Mouse (Mus musculus): ENCODE data around the gene Olfr169. TPM values are rescaled to one million over a fixed set of nuclear protein-coding genes. Genes with fewer than 3 reads are reported as not detected.
"Not testable (repeated sequence)": the region's sequence is repeated elsewhere in the genome, so short reads cannot be mapped to it uniquely, and the experiment has no call there.

The Olfr169 gene
- total RNA-seq (2014; fragmentation: Nextera tagmentation) (not detected in 2 replicates), total RNA-seq (2017) (0.16 TPM in 1 of 2 replicates, not detected in the other), polyA plus RNA-seq (2012) (not detected in 2 replicates)

DNA sequence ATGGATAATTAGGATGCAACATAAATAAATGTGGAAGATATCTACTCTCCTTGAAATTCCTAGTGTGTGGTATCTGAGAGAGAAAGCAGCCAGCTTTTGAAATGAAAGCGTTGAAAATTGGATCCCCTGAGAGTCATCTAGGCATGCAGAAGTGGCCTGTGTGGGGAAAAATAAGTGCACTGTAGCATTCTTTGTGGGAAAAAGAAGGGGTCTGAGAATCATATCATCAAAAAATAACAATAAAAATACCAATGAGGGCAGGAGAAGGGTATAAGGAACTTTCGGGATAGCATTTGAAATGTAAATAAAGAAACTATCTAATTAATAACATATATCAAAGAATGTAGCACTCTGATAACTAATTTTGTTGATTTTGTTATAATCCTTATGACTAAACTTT is at the start of gene Olfr169:
Gene Olfr169 (minus strand): TSS at position 101 of the 400 bp plus-strand sequence.
- not testable (repeated sequence) for H3K9me3 ChIP-seq (replicated peaks); DNase-seq (ENCODE audit: low spot score); ATAC-seq (ENCODE audit: extremely low read depth, insufficient number of reproducible peaks, low FRiP score, poor library complexity, severe bottlenecking)

DNA sequence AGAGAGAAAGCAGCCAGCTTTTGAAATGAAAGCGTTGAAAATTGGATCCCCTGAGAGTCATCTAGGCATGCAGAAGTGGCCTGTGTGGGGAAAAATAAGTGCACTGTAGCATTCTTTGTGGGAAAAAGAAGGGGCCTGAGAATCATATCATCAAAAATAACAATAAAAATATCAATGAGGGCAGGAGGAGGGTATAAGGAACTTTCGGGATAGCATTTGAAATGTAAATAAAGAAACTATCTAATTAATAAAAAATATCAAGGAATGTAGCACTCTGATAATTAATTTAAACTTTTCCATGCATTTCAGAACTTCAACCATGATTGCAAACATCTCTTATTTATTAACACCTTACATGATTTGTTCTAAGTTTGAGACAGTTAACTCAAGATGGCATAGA is 40.2 kb upstream of the Olfr169 start, which contains the start of gene Olfr170:
Gene Olfr170 (minus strand): TSS at position 101 of the 400 bp plus-strand sequence.
- not testable (repeated sequence) for DNase-seq (ENCODE audit: low spot score); H3K9me3 ChIP-seq (replicated peaks); H3K4me1 ChIP-seq (ENCODE audit: insufficient read depth, low read depth, low read length); H3K4me3 ChIP-seq (ENCODE audit: low read depth, low read length); H3K27me3 ChIP-seq (ENCODE audit: insufficient read depth, low read length); ATAC-seq (ENCODE audit: extremely low read depth, insufficient number of reproducible peaks, low FRiP score, poor library complexity, severe bottlenecking); H3K36me3 ChIP-seq (replicated peaks)

More for the DNA sequence above, at the start of gene Olfr169:
- not testable (repeated sequence) for H3K27me3 ChIP-seq (ENCODE audit: insufficient read depth, low read length); H3K36me3 ChIP-seq (replicated peaks); H3K4me1 ChIP-seq (ENCODE audit: insufficient read depth, low read depth, low read length); H3K4me3 ChIP-seq (ENCODE audit: low read depth, low read length)

DNA sequence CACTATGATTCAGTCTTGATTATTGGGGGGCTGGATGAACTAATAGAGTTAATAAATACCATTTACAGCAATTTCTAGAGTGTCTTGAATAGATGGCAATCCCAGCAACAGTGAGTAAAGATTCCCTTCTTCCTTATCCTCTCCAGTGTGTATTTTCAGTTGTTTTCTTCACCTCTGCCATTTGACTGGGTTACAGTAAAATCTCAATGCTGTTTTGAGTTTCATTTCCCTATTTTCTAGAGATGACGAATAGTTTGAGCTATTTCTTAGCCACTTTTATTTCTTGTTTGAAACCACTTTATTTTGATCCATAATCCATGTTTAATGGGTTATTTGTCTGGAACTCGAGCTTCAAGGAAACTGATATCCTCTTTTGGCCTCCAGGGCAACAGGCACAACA is 31.6 kb upstream of the Olfr169 start:
- Histone ChIP-seq H3K4me3 (ENCODE audit: low read depth, low read length) (no peak overlapping the region), H3K36me3 (replicated peaks) (no peaks in the 10 kb centered on the region), H3K9me3 (replicated peaks) (no peaks in the 10 kb centered on the region), H3K4me1 (ENCODE audit: insufficient read depth, low read depth, low read length) (no peaks in the 10 kb centered on the region), H3K27me3 (ENCODE audit: insufficient read depth, low read length) (no peaks in the 10 kb centered on the region)
- no peak for ATAC-seq (ENCODE audit: extremely low read depth, insufficient number of reproducible peaks, low FRiP score, poor library complexity, severe bottlenecking)
- no peak for DNase-seq (ENCODE audit: low spot score)
- TF ChIP-seq GATA1 (IDR thresholded peaks at IDR 0.05; ENCODE audit: borderline replicate concordance, low read length) (no peak), TAL1 (conservative IDR thresholded peaks at IDR 0.05; ENCODE audit: low read depth, low read length) (no peak)

DNA sequence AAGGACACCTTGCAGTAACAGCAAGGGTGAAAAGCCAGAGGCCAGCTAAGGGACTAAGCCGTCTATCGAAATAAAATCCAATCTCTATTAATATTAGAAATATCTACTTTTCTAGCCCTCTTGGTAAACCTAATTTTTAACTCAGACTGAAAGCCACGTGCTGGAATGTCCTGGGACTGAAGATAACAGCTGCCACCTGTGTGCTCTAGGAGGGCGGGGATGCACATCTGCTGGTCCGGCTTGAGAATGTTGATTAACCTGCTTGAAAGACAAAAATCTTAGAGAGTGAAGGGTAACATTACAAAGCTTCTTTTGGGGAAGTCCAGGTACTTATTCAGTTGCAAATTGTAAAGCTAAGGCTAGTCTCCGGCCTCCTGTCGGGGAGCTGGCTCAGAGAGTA is 18.2 kb downstream of the Olfr169 start:
- not testable (repeated sequence) for H3K36me3 ChIP-seq (replicated peaks); H3K4me1 ChIP-seq (ENCODE audit: insufficient read depth, low read depth, low read length); H3K9me3 ChIP-seq (replicated peaks); DNase-seq (ENCODE audit: low spot score); ATAC-seq (ENCODE audit: extremely low read depth, insufficient number of reproducible peaks, low FRiP score, poor library complexity, severe bottlenecking); H3K4me3 ChIP-seq (ENCODE audit: low read depth, low read length); H3K27me3 ChIP-seq (ENCODE audit: insufficient read depth, low read length)

DNA sequence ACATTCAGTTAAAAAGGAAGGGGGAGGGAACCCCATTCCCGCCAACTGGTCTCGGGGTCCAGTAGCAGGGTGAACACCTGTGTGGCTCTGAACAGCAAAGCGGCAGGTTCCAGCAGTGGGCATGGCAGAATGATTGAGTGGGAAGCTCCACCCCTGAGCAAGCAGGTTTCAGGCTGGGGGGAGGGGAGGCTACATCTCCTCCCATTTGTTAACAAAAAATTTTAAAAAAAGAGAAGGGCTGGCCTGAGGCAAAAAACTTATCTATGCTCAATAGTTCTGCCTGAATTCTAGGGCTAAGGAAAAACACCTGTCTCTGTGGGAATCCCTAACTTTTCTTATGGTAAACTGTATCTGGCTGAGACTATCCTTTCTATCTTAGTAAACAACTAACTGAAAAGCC is 19.4 kb downstream of the Olfr169 start:
- H3K36me3 ChIP-seq (replicated peaks); DNase-seq (ENCODE audit: low spot score); H3K27me3 ChIP-seq (ENCODE audit: insufficient read depth, low read length); ATAC-seq (ENCODE audit: extremely low read depth, insufficient number of reproducible peaks, low FRiP score, poor library complexity, severe bottlenecking); H3K4me3 ChIP-seq (ENCODE audit: low read depth, low read length); H3K4me1 ChIP-seq (ENCODE audit: insufficient read depth, low read depth, low read length); H3K9me3 ChIP-seq (replicated peaks): not testable (repeated sequence)

DNA sequence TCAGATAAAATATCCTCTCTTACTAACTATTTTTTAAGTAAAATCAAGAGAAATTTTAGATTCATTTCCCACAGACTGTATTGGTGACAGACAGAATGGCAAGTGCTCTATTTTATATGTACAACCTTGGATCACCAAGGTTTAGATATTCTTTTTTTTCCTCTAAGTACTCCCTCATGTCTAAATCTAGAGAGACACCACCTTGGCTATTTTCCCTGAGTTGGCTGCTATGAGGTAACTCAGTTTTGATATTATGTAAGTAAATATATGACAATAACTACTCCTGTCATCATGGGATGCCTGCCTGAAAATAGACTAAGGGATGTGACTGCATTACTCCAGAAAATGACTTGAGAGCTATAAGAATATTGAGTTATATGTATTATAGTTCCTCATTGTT is 36.2 kb downstream of the Olfr169 start, which contains the start of gene Olfr168:
Gene Olfr168 (minus strand): TSS at position 101 of the 400 bp plus-strand sequence.
- H3K36me3 ChIP-seq (replicated peaks): no peaks in the 10 kb centered on the region
- H3K4me3 ChIP-seq (ENCODE audit: low read depth, low read length): no peak within 1 kb of the TSS
- no peaks in the 10 kb centered on the region for H3K27me3 ChIP-seq (ENCODE audit: insufficient read depth, low read length)
- TF ChIP-seq POLR2AphosphoS5 (IDR thresholded peaks at IDR 0.05; ENCODE audit: insufficient replicate concordance, low read depth, low read length) (no peak), GATA2 (IDR thresholded peaks at IDR 0.05; ENCODE audit: borderline replicate concordance, low read depth, low read length) (no peak), GATA1 (IDR thresholded peaks at IDR 0.05; ENCODE audit: borderline replicate concordance, low read length) (no peak), TAL1 (conservative IDR thresholded peaks at IDR 0.05; ENCODE audit: low read depth, low read length) (no peak)
- DNase-seq (ENCODE audit: low spot score): no peak
- no peaks in the 10 kb centered on the region for H3K4me1 ChIP-seq (ENCODE audit: insufficient read depth, low read depth, low read length)
- ATAC-seq (ENCODE audit: extremely low read depth, insufficient number of reproducible peaks, low FRiP score, poor library complexity, severe bottlenecking): no peak
- no peaks in the 10 kb centered on the region for H3K9me3 ChIP-seq (replicated peaks)

DNA sequence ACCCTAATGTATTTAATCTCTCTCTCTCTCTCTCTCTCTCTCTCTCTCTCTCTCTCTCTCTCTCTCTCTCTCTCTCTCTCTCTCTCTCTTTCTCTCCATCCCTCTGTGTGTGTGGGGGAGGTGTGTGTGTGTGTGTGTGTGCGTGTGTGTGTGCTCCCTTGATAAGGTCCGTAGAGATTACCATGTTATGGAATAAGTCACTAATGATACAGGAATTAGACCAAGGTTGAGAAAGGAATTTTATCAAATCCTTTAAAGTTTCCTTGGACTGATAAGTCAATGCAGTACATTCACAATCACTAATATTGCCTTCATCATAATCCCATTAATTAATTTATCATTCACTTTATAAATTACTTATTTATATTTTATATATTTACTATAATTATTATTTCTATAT is 49.4 kb downstream of the Olfr169 start, which contains the start of gene Olfr167:
Gene Olfr167 (minus strand): TSS at position 101 of the 400 bp plus-strand sequence.
- no peaks in the 10 kb centered on the region for H3K9me3 ChIP-seq (replicated peaks)
- DNase-seq (ENCODE audit: low spot score) (no peak), ATAC-seq (ENCODE audit: extremely low read depth, insufficient number of reproducible peaks, low FRiP score, poor library complexity, severe bottlenecking) (no peak)
- TF ChIP-seq CTCF (IDR thresholded peaks at IDR 0.05; ENCODE audit: low read depth, low read length) (no peak), POLR2AphosphoS5 (IDR thresholded peaks at IDR 0.05; ENCODE audit: insufficient replicate concordance, low read depth, low read length) (no peak), TAL1 (conservative IDR thresholded peaks at IDR 0.05; ENCODE audit: low read depth, low read length) (no peak), GATA1 (IDR thresholded peaks at IDR 0.05; ENCODE audit: borderline replicate concordance, low read length) (no peak), GATA2 (IDR thresholded peaks at IDR 0.05; ENCODE audit: borderline replicate concordance, low read depth, low read length) (no peak)
- no peak within 1 kb of the TSS for H3K4me3 ChIP-seq (ENCODE audit: low read depth, low read length)
- H3K4me1 ChIP-seq (ENCODE audit: insufficient read depth, low read depth, low read length): no peaks in the 10 kb centered on the region
- H3K27me3 ChIP-seq (ENCODE audit: insufficient read depth, low read length): no peaks in the 10 kb centered on the region
- H3K36me3 ChIP-seq (replicated peaks): no peaks in the 10 kb centered on the region

Other genes with a start within 250 kb of the Olfr169 start
- gene Olfr165, start 148.7 kb downstream of the Olfr169 start, total RNA-seq (2014; fragmentation: Nextera tagmentation): not detected in 2 replicates
- gene Olfr165, start 148.7 kb downstream of the Olfr169 start, total RNA-seq (2017): 0.12 TPM in 1 of 2 replicates, not detected in the other
- gene Olfr165, start 148.7 kb downstream of the Olfr169 start, polyA plus RNA-seq (2012): not detected in 2 replicates
- not detected in 2 replicates for gene Olfr166, start 88.1 kb downstream of the Olfr169 start, total RNA-seq (2014; fragmentation: Nextera tagmentation)
- 0.06 and 0.11 TPM in 2 replicates for gene Olfr166, start 88.1 kb downstream of the Olfr169 start, total RNA-seq (2017)
- not detected in 2 replicates for gene Olfr166, start 88.1 kb downstream of the Olfr169 start, polyA plus RNA-seq (2012)
- gene Olfr167, start 49.5 kb downstream of the Olfr169 start, total RNA-seq (2014; fragmentation: Nextera tagmentation): not detected in 2 replicates
- 0.11 and 0.17 TPM in 2 replicates for gene Olfr167, start 49.5 kb downstream of the Olfr169 start, total RNA-seq (2017)
- gene Olfr167, start 49.5 kb downstream of the Olfr169 start, polyA plus RNA-seq (2012): not detected in 2 replicates
- gene Olfr168, start 36.3 kb downstream of the Olfr169 start, total RNA-seq (2014; fragmentation: Nextera tagmentation): not detected in 2 replicates
- 0.52 TPM in 1 of 2 replicates, not detected in the other for gene Olfr168, start 36.3 kb downstream of the Olfr169 start, total RNA-seq (2017)
- gene Olfr168, start 36.3 kb downstream of the Olfr169 start, polyA plus RNA-seq (2012): not detected in 2 replicates
- not detected in 2 replicates for gene Olfr170, start 40.1 kb upstream of the Olfr169 start, total RNA-seq (2014; fragmentation: Nextera tagmentation)
- gene Olfr170, start 40.1 kb upstream of the Olfr169 start, total RNA-seq (2017): 0.16 TPM in 1 of 2 replicates, not detected in the other
- gene Olfr170, start 40.1 kb upstream of the Olfr169 start, polyA plus RNA-seq (2012): not detected in 2 replicates
- not detected in 2 replicates for gene Olfr171, start 58.1 kb upstream of the Olfr169 start, total RNA-seq (2014; fragmentation: Nextera tagmentation)
- not detected in 2 replicates for gene Olfr171, start 58.1 kb upstream of the Olfr169 start, total RNA-seq (2017)
- not detected in 2 replicates for gene Olfr171, start 58.1 kb upstream of the Olfr169 start, polyA plus RNA-seq (2012)
- gene Lamp3, start 134.6 kb upstream of the Olfr169 start, total RNA-seq (2014; fragmentation: Nextera tagmentation): not detected in 2 replicates
- 0.06 and 0.16 TPM in 2 replicates for gene Lamp3, start 134.6 kb upstream of the Olfr169 start, total RNA-seq (2017)
- gene Lamp3, start 134.6 kb upstream of the Olfr169 start, polyA plus RNA-seq (2012): not detected in 2 replicates
- gene B3gnt5, start 188.4 kb upstream of the Olfr169 start, total RNA-seq (2014; fragmentation: Nextera tagmentation): not detected in 2 replicates
- gene B3gnt5, start 188.4 kb upstream of the Olfr169 start, total RNA-seq (2017): under 0.01 and 0.11 TPM in 2 replicates
- not detected in 2 replicates for gene B3gnt5, start 188.4 kb upstream of the Olfr169 start, polyA plus RNA-seq (2012)